ENCODE assay signal across 17 mouse cellular contexts in the genomic region with DNA sequence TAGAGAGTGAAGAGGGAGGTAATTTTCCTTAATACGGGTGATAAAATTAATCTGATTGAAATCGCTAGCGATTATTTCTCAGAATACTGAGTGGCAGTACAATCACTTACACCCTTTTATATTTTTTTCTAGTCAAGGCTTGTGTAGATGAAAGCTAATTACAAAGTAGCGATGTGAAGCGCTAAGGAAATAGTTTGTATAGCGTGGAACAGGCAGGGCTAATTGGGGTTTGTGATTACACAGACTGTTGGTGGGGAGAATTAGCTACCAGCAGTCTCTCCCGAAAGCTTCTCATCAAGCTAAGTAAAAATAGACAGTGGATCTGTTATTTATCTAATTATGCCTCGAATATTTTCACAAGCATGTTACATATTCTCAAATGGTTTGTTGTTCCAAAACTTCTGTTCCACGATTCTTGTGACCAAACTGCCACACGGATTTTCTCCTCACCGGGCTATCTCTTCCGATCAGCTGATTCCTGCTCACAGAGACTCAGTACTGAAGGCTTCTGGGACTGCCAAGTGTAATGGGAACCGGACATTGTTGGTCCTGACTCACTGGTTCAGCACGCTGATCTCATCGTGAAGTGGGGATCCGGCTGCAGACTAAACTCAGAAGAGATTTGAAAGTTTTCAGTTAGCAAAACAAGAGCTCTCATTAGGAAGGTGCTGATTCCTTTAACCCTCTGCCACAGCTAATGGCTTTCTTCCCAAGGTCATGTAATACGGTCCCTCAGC.
DNase-seq lines count a peak whose midpoint lies in the region; ATAC-seq and TF ChIP-seq lines count a peak whose summit lies in the region.
"Had no signal": no experiment of that assay in that cellular context is flagged by ENCODE, and none has a peak within 500 bp of the region (broad histone marks: within the 10 kb centered on the region; RNA-seq: fewer than 3 reads in every experiment).

No protein-coding gene starts in this region.

- WGBS in heart, embryonic 14.5 days, result 57% methylated on average over 17 of the region's 17 CpGs
- 64% methylated on average over 17 of the region's 17 CpGs for WGBS in midbrain, embryonic 16.5 days
- 76% methylated on average over 17 of the region's 17 CpGs for WGBS in midbrain, embryonic 13.5 days
- 60% methylated on average over 17 of the region's 17 CpGs for WGBS in embryonic facial prominence, embryonic 14.5 days
- WGBS in olfactory bulb, adult 2 months, result 12% methylated on average over 17 of the region's 17 CpGs

- no peak for ATAC-seq in heart, embryonic 14.5 days (ENCODE audit: insufficient number of reproducible peaks, insufficient read depth, low FRiP score, low read depth)
- peak; percentile 45; the same call in 1 of the 2 replicates for ATAC-seq in midbrain, embryonic 16.5 days
- ATAC-seq in midbrain, embryonic 13.5 days, result no peak
- ATAC-seq in embryonic facial prominence, embryonic 14.5 days (ENCODE audit: low read depth), result no peak
- no peak for ATAC-seq in megakaryocyte progenitor cell, adult 5-6 weeks (replicated peaks; ENCODE audit: poor library complexity)
- ATAC-seq in granulocyte monocyte progenitor cell, adult 5-6 weeks (replicated peaks; ENCODE audit: poor library complexity, severe bottlenecking), result no peak
- ATAC-seq: intestine, postnatal 0 days had no signal

- peak overlapping the region; percentile 16 for H3K4me2 ChIP-seq in heart, embryonic 14.5 days (ENCODE audit: low read length)
- H3K4me2 ChIP-seq in midbrain, embryonic 16.5 days (ENCODE audit: low read length), result no peak overlapping the region
- no peak overlapping the region for H3K4me2 ChIP-seq in midbrain, embryonic 13.5 days (replicated peaks)
- H3K4me2 ChIP-seq in embryonic facial prominence, embryonic 14.5 days (ENCODE audit: low read depth, low read length), result no peak overlapping the region
- H3K4me2 ChIP-seq: liver, embryonic 13.5 days; midbrain, embryonic 11.5 days had no signal

- H3K27me3 ChIP-seq in heart, embryonic 14.5 days (ENCODE audit: control insufficient read depth, insufficient read depth, low read length), result no peaks in the 10 kb centered on the region
- H3K27me3 ChIP-seq in midbrain, embryonic 16.5 days (ENCODE audit: control insufficient read depth, insufficient read depth, low read depth, low read length), result no peaks in the 10 kb centered on the region
- no peaks in the 10 kb centered on the region for H3K27me3 ChIP-seq in midbrain, embryonic 13.5 days
- no peaks in the 10 kb centered on the region for H3K27me3 ChIP-seq in embryonic facial prominence, embryonic 14.5 days (replicated peaks; ENCODE audit: control insufficient read depth, insufficient read depth, low read length)
- H3K27me3 ChIP-seq: liver, embryonic 13.5 days had no signal

- no peaks in the 10 kb centered on the region for H3K36me3 ChIP-seq in heart, embryonic 14.5 days (ENCODE audit: control insufficient read depth, insufficient read depth, low read length)
- H3K36me3 ChIP-seq in midbrain, embryonic 16.5 days (ENCODE audit: control insufficient read depth, insufficient read depth, low read length), result no peaks in the 10 kb centered on the region
- no peaks in the 10 kb centered on the region for H3K36me3 ChIP-seq in midbrain, embryonic 13.5 days
- H3K36me3 ChIP-seq in embryonic facial prominence, embryonic 14.5 days (ENCODE audit: control insufficient read depth, insufficient read depth, low read length), result no peaks in the 10 kb centered on the region
- H3K36me3 ChIP-seq: hindbrain, embryonic 10.5 days; liver, embryonic 13.5 days had no signal

- H3K9ac ChIP-seq in heart, embryonic 14.5 days (ENCODE audit: low read length), result no peak overlapping the region
- no peak overlapping the region for H3K9ac ChIP-seq in midbrain, embryonic 16.5 days (ENCODE audit: low read depth, low read length)
- no peak overlapping the region for H3K9ac ChIP-seq in midbrain, embryonic 13.5 days (replicated peaks)
- no peak overlapping the region for H3K9ac ChIP-seq in embryonic facial prominence, embryonic 14.5 days (ENCODE audit: low read depth, low read length)
- H3K9ac ChIP-seq: liver, embryonic 13.5 days had no signal

- H3K4me1 ChIP-seq in heart, embryonic 14.5 days (ENCODE audit: control insufficient read depth in 2 of 2, insufficient read depth in 2 of 2, low read length in 2 of 2), result peaks cover 2 to 5% of the 10 kb centered on the region in 2 experiments; a peak in 2 of 4 replicates
- H3K4me1 ChIP-seq in midbrain, embryonic 16.5 days (ENCODE audit: control insufficient read depth, insufficient read depth, low read length), result no peaks in the 10 kb centered on the region
- H3K4me1 ChIP-seq in midbrain, embryonic 13.5 days (replicated peaks), result no peaks in the 10 kb centered on the region
- no peaks in the 10 kb centered on the region for H3K4me1 ChIP-seq in embryonic facial prominence, embryonic 14.5 days (ENCODE audit: control insufficient read depth, insufficient read depth, low read length)
- no peaks in the 10 kb centered on the region for H3K4me1 ChIP-seq in olfactory bulb, adult 2 months (ENCODE audit: control insufficient read depth, insufficient read depth, low read length)
- H3K4me1 ChIP-seq: hindbrain, embryonic 10.5 days; liver, embryonic 13.5 days had no signal

- no peaks in the 10 kb centered on the region for H3K9me3 ChIP-seq in heart, embryonic 14.5 days (ENCODE audit: control insufficient read depth, low read length)
- no peaks in the 10 kb centered on the region for H3K9me3 ChIP-seq in midbrain, embryonic 16.5 days (replicated peaks; ENCODE audit: control insufficient read depth, low read length, poor library complexity, severe bottlenecking)
- no peaks in the 10 kb centered on the region for H3K9me3 ChIP-seq in midbrain, embryonic 13.5 days
- no peaks in the 10 kb centered on the region for H3K9me3 ChIP-seq in embryonic facial prominence, embryonic 14.5 days (ENCODE audit: control insufficient read depth, low read length)
- H3K9me3 ChIP-seq: hindbrain, embryonic 10.5 days; liver, embryonic 13.5 days had no signal

- H3K27ac ChIP-seq in heart, embryonic 14.5 days (replicated peaks in 1 of 2; ENCODE audit: control insufficient read depth in 1 of 2, insufficient read depth in 1 of 2, low read depth in 2 of 2, low read length in 2 of 2), result no peak overlapping the region
- no peak overlapping the region for H3K27ac ChIP-seq in midbrain, embryonic 16.5 days (ENCODE audit: low read length)
- no peak overlapping the region for H3K27ac ChIP-seq in midbrain, embryonic 13.5 days
- H3K27ac ChIP-seq in embryonic facial prominence, embryonic 14.5 days (replicated peaks; ENCODE audit: low read depth, low read length), result no peak overlapping the region
- no peak overlapping the region for H3K27ac ChIP-seq in olfactory bulb, adult 2 months (ENCODE audit: insufficient read depth, low read depth, low read length)
- H3K27ac ChIP-seq: hindbrain, embryonic 10.5 days; liver, embryonic 13.5 days had no signal

- no peak overlapping the region for H3K4me3 ChIP-seq in heart, embryonic 14.5 days (ENCODE audit: control insufficient read depth in 1 of 2, insufficient read depth in 1 of 2, low read depth in 1 of 2, low read length in 2 of 2)
- H3K4me3 ChIP-seq in midbrain, embryonic 16.5 days (ENCODE audit: low read depth, low read length), result no peak overlapping the region
- H3K4me3 ChIP-seq in midbrain, embryonic 13.5 days (replicated peaks), result no peak overlapping the region
- no peak overlapping the region for H3K4me3 ChIP-seq in embryonic facial prominence, embryonic 14.5 days (ENCODE audit: low read depth, low read length)
- 0 out of 2 replicates have a peak overlapping the region, but pooled peaks have one; percentile 4 for H3K4me3 ChIP-seq in olfactory bulb, adult 2 months (ENCODE audit: insufficient read depth, low read depth, low read length)
- H3K4me3 ChIP-seq: erythroblast, embryonic 14.5 days; hindbrain, embryonic 10.5 days; liver, embryonic 13.5 days had no signal

- no peak for DNase-seq in heart, postnatal 4 days
- DNase-seq in embryonic facial prominence, embryonic 14.5 days (ENCODE audit: low spot score), result peak; percentile 8
- DNase-seq: adrenal gland, postnatal 14 days; gastrocnemius, postnatal 14 days; liver, embryonic 13.5 days; lung, postnatal 10 days; right cerebral cortex, postnatal 25 days had no signal

- no peak for TF ChIP-seq CTCF in olfactory bulb, adult 2 months (IDR thresholded peaks at IDR 0.05; ENCODE audit: insufficient read depth, low read depth, low read length)

- TF ChIP-seq POLR2A in olfactory bulb, adult 2 months (IDR thresholded peaks at IDR 0.05; ENCODE audit: insufficient read depth, low read depth, low read length), result no peak
